Comparison of ENCODE assay signal across 23 mouse cellular contexts in the genomic region with DNA sequence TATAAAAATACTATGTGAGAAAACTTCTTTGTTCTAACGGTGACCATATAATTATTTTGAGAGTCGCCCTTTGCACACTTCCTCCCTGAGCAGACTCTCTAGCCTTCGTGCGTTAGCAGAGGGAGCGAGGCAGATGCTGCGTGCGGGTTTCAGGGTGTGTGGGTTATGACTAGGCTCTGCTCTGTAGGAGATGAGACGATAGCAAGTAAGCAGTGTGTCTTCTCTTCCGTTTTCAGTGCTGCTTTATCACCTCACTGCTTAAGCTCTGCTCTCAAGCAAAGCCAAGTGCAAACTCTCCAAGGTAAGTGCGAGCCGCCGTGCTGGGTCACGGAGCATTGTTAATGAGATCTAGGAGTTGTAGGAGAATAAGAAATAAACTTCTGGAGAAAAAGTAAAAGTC. TPM values are rescaled to one million over a fixed set of nuclear protein-coding genes. Genes with fewer than 3 reads are reported as not detected.
A peak's percentile ranks its signal among the peaks of the same experiment; 100 is the strongest.
DNase-seq lines count a peak whose midpoint lies in the region; ATAC-seq lines count a peak whose summit lies in the region.
"Had no signal": no experiment of that assay in that cellular context is flagged by ENCODE, and none has a peak within 500 bp of the region (broad histone marks: within the 10 kb centered on the region; RNA-seq: fewer than 3 reads in every experiment).

No protein-coding gene starts in this region.

- no peaks in the 10 kb centered on the region for H3K9me3 ChIP-seq in liver, embryonic 11.5 days (ENCODE audit: control insufficient read depth, low read length)
- no peaks in the 10 kb centered on the region for H3K9me3 ChIP-seq in neural tube, embryonic 15.5 days (replicated peaks)
- no peaks in the 10 kb centered on the region for H3K9me3 ChIP-seq in limb, embryonic 10.5 days (replicated peaks)
- H3K9me3 ChIP-seq: embryonic facial prominence, embryonic 10.5 days; hindbrain, embryonic 12.5 days; limb, embryonic 12.5 days; lung, embryonic 15.5 days; neural tube, embryonic 12.5 days had no signal

- DNase-seq in heart, adult 11 months, result peak; percentile 40
- no peak for DNase-seq in heart, adult 9 months (ENCODE audit: low spot score in 2 of 2)
- DNase-seq in brain, adult 2 months (ENCODE audit: low read depth, low spot score), result peak; percentile 27
- no peak for DNase-seq in liver, embryonic 11.5 days (ENCODE audit: low spot score)
- no peak for DNase-seq in limb, embryonic 10.5 days (ENCODE audit: low spot score)
- no peak for DNase-seq in cerebellum, adult 11 months
- DNase-seq: cerebellum, adult 11-12 months; cerebellum, postnatal 36 days; heart, postnatal 10 days; kidney, adult 11 months had no signal

- 62% methylated on average over 13 of the region's 13 CpGs for WGBS in liver, embryonic 11.5 days
- 79% methylated on average over 13 of the region's 13 CpGs for WGBS in neural tube, embryonic 15.5 days
- WGBS in limb, embryonic 10.5 days, result 91% methylated on average over 13 of the region's 13 CpGs

- peak; percentile 71 for ATAC-seq in liver, embryonic 11.5 days (replicated peaks; ENCODE audit: low FRiP score)
- peak; percentile 67 for ATAC-seq in megakaryocyte progenitor cell, adult 5-6 weeks (replicated peaks; ENCODE audit: poor library complexity)
- ATAC-seq in neural tube, embryonic 15.5 days (ENCODE audit: low FRiP score), result no peak
- ATAC-seq: forebrain, embryonic 16.5 days; midbrain, embryonic 16.5 days had no signal

- no peak overlapping the region for H3K9ac ChIP-seq in liver, embryonic 11.5 days (ENCODE audit: low read depth, low read length)
- no peak overlapping the region for H3K9ac ChIP-seq in neural tube, embryonic 15.5 days (replicated peaks)
- H3K9ac ChIP-seq: hindbrain, embryonic 12.5 days; limb, embryonic 12.5 days; lung, embryonic 15.5 days; neural tube, embryonic 12.5 days had no signal

- no peak overlapping the region for H3K4me3 ChIP-seq in liver, embryonic 11.5 days (ENCODE audit: low read depth, low read length)
- H3K4me3 ChIP-seq in neural tube, embryonic 15.5 days (replicated peaks), result no peak overlapping the region
- H3K4me3 ChIP-seq in limb, embryonic 10.5 days, result no peak overlapping the region
- H3K4me3 ChIP-seq: embryonic facial prominence, embryonic 10.5 days; erythroblast, embryonic 14.5 days; hindbrain, embryonic 12.5 days; layer of hippocampus, adult 2 months; limb, embryonic 12.5 days; lung, embryonic 15.5 days; neural tube, embryonic 12.5 days had no signal

- H3K4me1 ChIP-seq in liver, embryonic 11.5 days (replicated peaks; ENCODE audit: control insufficient read depth, insufficient read depth, low read length), result peaks cover 19% of the 10 kb centered on the region
- H3K4me1 ChIP-seq in neural tube, embryonic 15.5 days, result 0 out of 2 replicates have a peak, but pooled peaks cover 4% of the 10 kb centered on the region
- no peaks in the 10 kb centered on the region for H3K4me1 ChIP-seq in limb, embryonic 10.5 days
- H3K4me1 ChIP-seq: embryonic facial prominence, embryonic 10.5 days; hindbrain, embryonic 12.5 days; limb, embryonic 12.5 days; lung, embryonic 15.5 days; neural tube, embryonic 12.5 days had no signal

- H3K36me3 ChIP-seq in liver, embryonic 11.5 days (ENCODE audit: control insufficient read depth, insufficient read depth, low read length), result no peaks in the 10 kb centered on the region; the same call in 1 of the 2 replicates
- H3K36me3 ChIP-seq in neural tube, embryonic 15.5 days, result no peaks in the 10 kb centered on the region
- H3K36me3 ChIP-seq in limb, embryonic 10.5 days, result peaks cover 23% of the 10 kb centered on the region
- H3K36me3 ChIP-seq: hindbrain, embryonic 12.5 days; neural tube, embryonic 12.5 days had no signal

- H3K4me2 ChIP-seq in liver, embryonic 11.5 days, result no peak overlapping the region
- H3K4me2 ChIP-seq in neural tube, embryonic 15.5 days, result no peak overlapping the region
- H3K4me2 ChIP-seq: hindbrain, embryonic 12.5 days; limb, embryonic 12.5 days; lung, embryonic 15.5 days; neural tube, embryonic 12.5 days had no signal

- no peak overlapping the region for H3K27ac ChIP-seq in liver, embryonic 11.5 days (ENCODE audit: low read depth, low read length)
- H3K27ac ChIP-seq in neural tube, embryonic 15.5 days (replicated peaks), result no peak overlapping the region
- no peak overlapping the region for H3K27ac ChIP-seq in limb, embryonic 10.5 days
- H3K27ac ChIP-seq: embryonic facial prominence, embryonic 10.5 days; hindbrain, embryonic 12.5 days; kidney, postnatal 0 days; layer of hippocampus, adult 2 months; limb, embryonic 12.5 days; lung, embryonic 15.5 days; macrophage; neural tube, embryonic 12.5 days had no signal

- H3K27me3 ChIP-seq in liver, embryonic 11.5 days (replicated peaks; ENCODE audit: control insufficient read depth, insufficient read depth, low read length), result no peaks in the 10 kb centered on the region
- H3K27me3 ChIP-seq in neural tube, embryonic 15.5 days (replicated peaks), result no peaks in the 10 kb centered on the region
- H3K27me3 ChIP-seq in limb, embryonic 10.5 days (ENCODE audit: low read depth, poor library complexity, severe bottlenecking), result no peaks in the 10 kb centered on the region
- H3K27me3 ChIP-seq: hindbrain, embryonic 12.5 days; limb, embryonic 12.5 days; lung, embryonic 15.5 days; neural tube, embryonic 12.5 days had no signal

RNA-seq across cellular contexts. Expression of gene Foxn2, which starts 38.5 kb away (rescaled TPM):
- polyA plus RNA-seq in liver, embryonic 11.5 days (2014; fragmentation: Nextera tagmentation; extraction: Ambion mirVana), result 15.0 and 15.3 TPM in 2 replicates
- 36.1 and 38.4 TPM in 2 replicates for total RNA-seq in megakaryocyte progenitor cell, adult 5-6 weeks (2015)
- 47.7 and 50.8 TPM in 2 replicates for total RNA-seq in megakaryocyte progenitor cell, adult 5-6 weeks (2017)
- polyA plus RNA-seq in neural tube, embryonic 15.5 days (2015; fragmentation: Nextera tagmentation; extraction: Ambion mirVana), result 8.4 and 9.6 TPM in 2 replicates
- polyA plus RNA-seq in limb, embryonic 10.5 days (2016; fragmentation: Nextera tagmentation; extraction: Ambion mirVana), result 14.3 and 16.2 TPM in 2 replicates

RNA-seq across cellular contexts. Expression of gene Ppp1r21, which starts 50.9 kb away (rescaled TPM):
- polyA plus RNA-seq in liver, embryonic 11.5 days (2014; fragmentation: Nextera tagmentation; extraction: Ambion mirVana), result 16.2 and 16.6 TPM in 2 replicates
- 75.6 and 77.2 TPM in 2 replicates for total RNA-seq in megakaryocyte progenitor cell, adult 5-6 weeks (2015)
- 83.1 and 85.8 TPM in 2 replicates for total RNA-seq in megakaryocyte progenitor cell, adult 5-6 weeks (2017)
- polyA plus RNA-seq in neural tube, embryonic 15.5 days (2015; fragmentation: Nextera tagmentation; extraction: Ambion mirVana), result 40.0 and 43.4 TPM in 2 replicates
- polyA plus RNA-seq in limb, embryonic 10.5 days (2016; fragmentation: Nextera tagmentation; extraction: Ambion mirVana), result 14.2 and 15.9 TPM in 2 replicates

Comparison
In these comparisons a context has a peak if more than half of its experiments do, and no peak if none do; other contexts are left out.
1. DNase-seq: peak in heart, adult 11 months (single experiment) and brain, adult 2 months (single experiment); none in heart, adult 9 months (0 of 2), liver, embryonic 11.5 days (single experiment), limb, embryonic 10.5 days (single experiment) and cerebellum, adult 11 months (single experiment).